Mouse (Mus musculus) cerebellum, adult 2 months (tissue): Measurements from ENCODE around the gene Ms4a1.
"Not testable (repeated sequence)": the region's sequence is repeated elsewhere in the genome, so short reads cannot be mapped to it uniquely, and the experiment has no call there.

ENCODE experiments used
- CTCF ChIP-seq: fragments of 200-500 bp; IDR thresholded peaks from 2 replicates; pipeline ENCODE4 v1.5.1; 2011; ENCODE audit warnings: low read depth, mild to moderate bottlenecking, control low read depth, low read length, moderate library complexity, borderline replicate concordance; ENCODE audit not compliant: insufficient read depth
- POLR2A ChIP-seq: fragments of 200-500 bp; IDR thresholded peaks from 2 replicates; pipeline ENCODE4 v1.6.1; 2011; ENCODE audit warnings: low read length, control low read depth, borderline replicate concordance; ENCODE audit not compliant: insufficient read depth

DNA sequence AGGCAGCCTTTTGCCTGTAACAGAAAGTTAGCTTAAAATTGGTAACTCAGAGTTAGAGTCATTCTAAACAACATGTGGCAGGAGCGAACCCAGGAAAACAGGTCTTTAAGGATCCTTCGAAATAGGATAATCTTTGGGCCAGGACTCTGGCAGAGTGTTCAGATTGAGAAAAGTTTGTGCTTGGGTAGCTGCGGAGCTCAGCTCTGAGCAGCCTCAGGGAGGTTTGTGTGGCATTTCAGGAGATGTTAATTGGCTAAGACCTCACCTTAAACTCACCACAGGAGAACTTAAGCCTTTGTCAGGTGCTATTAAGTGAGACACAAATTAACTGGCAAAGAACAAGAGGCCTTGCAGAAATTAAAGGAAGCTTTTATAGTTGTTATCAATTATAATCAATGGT lies 27.6 kb upstream of the Ms4a1 start:
- not testable (repeated sequence) for TF ChIP-seq CTCF, POLR2A
